Mouse (Mus musculus): ENCODE data around the gene Idnk.

Idnk gene

GRCm38 (mm10) chr13:58157447-58158098 lies at the start of gene Idnk:
Gene Idnk (plus strand): TSS chr13:58157649.
- peak; percentile 77 for DNase-seq (ENCODE audit: low read depth, low spot score)
- Histone ChIP-seq H3K36me3 (ENCODE audit: control insufficient read depth, insufficient read depth, low read length, poor library complexity, severe bottlenecking) (peaks cover 2% of the 10 kb centered on the region; the same call in 1 of the 2 replicates), H3K27me3 (ENCODE audit: control insufficient read depth, insufficient read depth, low read length, poor library complexity, severe bottlenecking) (no peaks in the 10 kb centered on the region)

GRCm38 (mm10) chr13:58111306-58111705 lies 46.1 kb upstream of the Idnk start:
- DNase-seq (ENCODE audit: low read depth, low spot score): no peak
- Histone ChIP-seq H3K36me3 (ENCODE audit: control insufficient read depth, insufficient read depth, low read length, poor library complexity, severe bottlenecking) (no peaks in the 10 kb centered on the region), H3K27me3 (ENCODE audit: control insufficient read depth, insufficient read depth, low read length, poor library complexity, severe bottlenecking) (no peaks in the 10 kb centered on the region)

GRCm38 (mm10) chr13:58112191-58112590 lies 45.3 kb upstream of the Idnk start:
- no peak for DNase-seq (ENCODE audit: low read depth, low spot score)
- Histone ChIP-seq H3K36me3 (ENCODE audit: control insufficient read depth, insufficient read depth, low read length, poor library complexity, severe bottlenecking) (no peaks in the 10 kb centered on the region), H3K27me3 (ENCODE audit: control insufficient read depth, insufficient read depth, low read length, poor library complexity, severe bottlenecking) (no peaks in the 10 kb centered on the region)

- Histone ChIP-seq H3K27me3 (ENCODE audit: control insufficient read depth, insufficient read depth, low read length, poor library complexity, severe bottlenecking) (no peaks in the 10 kb centered on the region), H3K36me3 (ENCODE audit: control insufficient read depth, insufficient read depth, low read length, poor library complexity, severe bottlenecking) (no peaks in the 10 kb centered on the region)
- no peak for DNase-seq (ENCODE audit: low read depth, low spot score)
Measured at GRCm38 (mm10) chr13:58112601-58113041, 44.8 kb upstream of the Idnk start.

- no peaks in the 10 kb centered on the region for H3K27me3 ChIP-seq (ENCODE audit: control insufficient read depth, insufficient read depth, low read length, poor library complexity, severe bottlenecking)
- DNase-seq (ENCODE audit: low read depth, low spot score): peak; percentile 45
Measured at GRCm38 (mm10) chr13:58113061-58113900, 44.2 kb upstream of the Idnk start, which contains the start of gene Klhl3. Gene Klhl3 (minus strand): TSS chr13:58113592.

GRCm38 (mm10) chr13:58115227-58115626 lies 42.2 kb upstream of the Idnk start:
- Histone ChIP-seq H3K36me3 (ENCODE audit: control insufficient read depth, insufficient read depth, low read length, poor library complexity, severe bottlenecking) (no peaks in the 10 kb centered on the region), H3K27me3 (ENCODE audit: control insufficient read depth, insufficient read depth, low read length, poor library complexity, severe bottlenecking) (no peaks in the 10 kb centered on the region)
- no peak for DNase-seq (ENCODE audit: low read depth, low spot score)

More at GRCm38 (mm10) chr13:58113061-58113900, 44.2 kb upstream of the Idnk start, which contains the start of gene Klhl3:
- H3K36me3 ChIP-seq (ENCODE audit: control insufficient read depth, insufficient read depth, low read length, poor library complexity, severe bottlenecking): no peaks in the 10 kb centered on the region

- Histone ChIP-seq H3K36me3 (ENCODE audit: control insufficient read depth, insufficient read depth, low read length, poor library complexity, severe bottlenecking) (no peaks in the 10 kb centered on the region), H3K27me3 (ENCODE audit: control insufficient read depth, insufficient read depth, low read length, poor library complexity, severe bottlenecking) (no peaks in the 10 kb centered on the region)
- no peak for DNase-seq (ENCODE audit: low read depth, low spot score)
Measured at GRCm38 (mm10) chr13:58116801-58117200, 40.6 kb upstream of the Idnk start.

GRCm38 (mm10) chr13:58117318-58118017 lies 40.0 kb upstream of the Idnk start:
- DNase-seq (ENCODE audit: low read depth, low spot score): peak; percentile 47
- no peaks in the 10 kb centered on the region for H3K36me3 ChIP-seq (ENCODE audit: control insufficient read depth, insufficient read depth, low read length, poor library complexity, severe bottlenecking)

GRCm38 (mm10) chr13:58122786-58123297 lies 34.6 kb upstream of the Idnk start:
- DNase-seq (ENCODE audit: low read depth, low spot score): no peak
- H3K36me3 ChIP-seq (ENCODE audit: control insufficient read depth, insufficient read depth, low read length, poor library complexity, severe bottlenecking): no peaks in the 10 kb centered on the region
- H3K27me3 ChIP-seq (ENCODE audit: control insufficient read depth, insufficient read depth, low read length, poor library complexity, severe bottlenecking): no peaks in the 10 kb centered on the region

More at GRCm38 (mm10) chr13:58117318-58118017, 40.0 kb upstream of the Idnk start:
- no peaks in the 10 kb centered on the region for H3K27me3 ChIP-seq (ENCODE audit: control insufficient read depth, insufficient read depth, low read length, poor library complexity, severe bottlenecking)

GRCm38 (mm10) chr13:58123381-58123780 lies 34.1 kb upstream of the Idnk start:
- H3K36me3 ChIP-seq (ENCODE audit: control insufficient read depth, insufficient read depth, low read length, poor library complexity, severe bottlenecking): no peaks in the 10 kb centered on the region
- DNase-seq (ENCODE audit: low read depth, low spot score): no peak
- no peaks in the 10 kb centered on the region for H3K27me3 ChIP-seq (ENCODE audit: control insufficient read depth, insufficient read depth, low read length, poor library complexity, severe bottlenecking)

GRCm38 (mm10) chr13:58124278-58124677 lies 33.2 kb upstream of the Idnk start:
- Histone ChIP-seq H3K27me3 (ENCODE audit: control insufficient read depth, insufficient read depth, low read length, poor library complexity, severe bottlenecking) (no peaks in the 10 kb centered on the region), H3K36me3 (ENCODE audit: control insufficient read depth, insufficient read depth, low read length, poor library complexity, severe bottlenecking) (no peaks in the 10 kb centered on the region)
- DNase-seq (ENCODE audit: low read depth, low spot score): no peak

GRCm38 (mm10) chr13:58124989-58125388 lies 32.5 kb upstream of the Idnk start:
- H3K36me3 ChIP-seq (ENCODE audit: control insufficient read depth, insufficient read depth, low read length, poor library complexity, severe bottlenecking): no peaks in the 10 kb centered on the region
- DNase-seq (ENCODE audit: low read depth, low spot score): no peak

GRCm38 (mm10) chr13:58126126-58126525 lies 31.3 kb upstream of the Idnk start:
- DNase-seq (ENCODE audit: low read depth, low spot score): peak; percentile 83
- Histone ChIP-seq H3K36me3 (ENCODE audit: control insufficient read depth, insufficient read depth, low read length, poor library complexity, severe bottlenecking) (no peaks in the 10 kb centered on the region), H3K27me3 (ENCODE audit: control insufficient read depth, insufficient read depth, low read length, poor library complexity, severe bottlenecking) (no peaks in the 10 kb centered on the region)

More at GRCm38 (mm10) chr13:58124989-58125388, 32.5 kb upstream of the Idnk start:
- H3K27me3 ChIP-seq (ENCODE audit: control insufficient read depth, insufficient read depth, low read length, poor library complexity, severe bottlenecking): no peaks in the 10 kb centered on the region

- no peaks in the 10 kb centered on the region for H3K36me3 ChIP-seq (ENCODE audit: control insufficient read depth, insufficient read depth, low read length, poor library complexity, severe bottlenecking)
- H3K27me3 ChIP-seq (ENCODE audit: control insufficient read depth, insufficient read depth, low read length, poor library complexity, severe bottlenecking): no peaks in the 10 kb centered on the region
- DNase-seq (ENCODE audit: low read depth, low spot score): peak; percentile 36
Measured at GRCm38 (mm10) chr13:58126862-58127765, 30.3 kb upstream of the Idnk start.
